Mouse (Mus musculus): ENCODE measurements at regions not wholly inside any gene's neighbourhood (a gene's known extent, or its start where the extent isn't known, plus 50 kb on each side); places are given as distances from the start of the nearest gene placed in this dataset.

DNA sequence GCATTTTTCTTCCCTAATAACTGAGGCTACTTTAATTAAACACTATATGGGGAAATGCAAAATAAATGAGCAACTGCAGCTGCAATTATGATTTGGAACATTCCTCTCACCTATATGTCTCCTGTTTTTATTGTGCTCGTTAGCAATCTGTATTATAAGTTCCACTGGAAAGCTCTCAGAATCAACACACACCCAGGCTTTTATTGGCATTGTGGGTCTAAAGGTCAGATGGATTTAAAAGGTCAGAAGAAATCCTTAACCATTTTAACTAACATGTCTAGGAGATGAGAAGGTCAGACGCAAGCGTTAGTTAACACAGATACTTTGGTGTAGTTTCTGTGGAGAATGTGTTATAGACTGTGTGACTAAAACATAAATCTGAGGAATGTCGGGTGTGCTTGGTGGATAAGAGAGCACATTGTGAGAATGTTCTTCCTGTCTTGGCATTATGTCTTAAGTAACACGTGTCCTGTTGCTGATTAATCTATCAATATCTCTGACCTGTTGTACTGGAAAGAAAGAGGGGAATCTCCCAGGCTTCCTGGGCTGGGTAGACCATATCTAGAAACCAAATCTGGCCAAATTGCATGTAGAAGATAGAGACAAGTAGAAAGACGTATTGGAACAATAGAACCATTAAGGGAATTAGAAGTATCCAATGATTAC, 164.1 kb upstream of the BB014433 start:
- no peak overlapping the region for H3K9ac ChIP-seq
- no peaks in the 10 kb centered on the region for H3K36me3 ChIP-seq
- no peak overlapping the region for H3K27ac ChIP-seq
- ATAC-seq: peak; percentile 89
- no peaks in the 10 kb centered on the region for H3K4me1 ChIP-seq (replicated peaks)
- 56% methylated on average over 6 of the region's 6 CpGs for WGBS
- H3K4me2 ChIP-seq (replicated peaks): no peak overlapping the region
- H3K27me3 ChIP-seq (replicated peaks): no peaks in the 10 kb centered on the region
- H3K4me3 ChIP-seq (replicated peaks): no peak overlapping the region
- H3K9me3 ChIP-seq: no peaks in the 10 kb centered on the region

DNA sequence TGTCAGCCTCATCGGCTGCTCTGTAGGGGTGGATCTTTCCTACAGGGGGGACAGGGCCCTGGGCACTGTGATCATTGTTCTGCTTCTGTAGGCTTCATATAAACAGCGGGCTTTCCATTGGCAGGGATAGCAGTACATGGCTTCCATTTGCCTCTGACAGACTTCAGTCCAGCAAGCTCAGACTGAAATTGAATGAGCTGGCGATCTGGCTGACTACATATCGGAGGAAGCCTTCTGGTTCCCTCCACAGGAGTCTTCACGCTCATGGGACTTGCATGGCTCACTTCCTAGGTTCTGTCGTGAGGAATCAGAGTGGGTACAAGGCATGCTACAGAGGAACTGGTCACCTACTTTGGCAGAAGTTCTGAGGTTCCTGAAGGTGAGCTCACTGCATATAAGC, 155.7 kb upstream of the BB014433 start:
- no peak for ATAC-seq

GRCm38 (mm10) chr8:15190708-15191107, 144.8 kb upstream of the BB014433 start:
- H3K36me3 ChIP-seq: no peaks in the 10 kb centered on the region
- H3K4me3 ChIP-seq (replicated peaks): no peak overlapping the region
- WGBS: 66% methylated on average over 3 of the region's 3 CpGs
- no peak overlapping the region for H3K4me2 ChIP-seq (replicated peaks)
- no peak overlapping the region for H3K27ac ChIP-seq
- H3K9ac ChIP-seq: no peak overlapping the region
- H3K27me3 ChIP-seq (replicated peaks): no peaks in the 10 kb centered on the region
- H3K9me3 ChIP-seq: no peaks in the 10 kb centered on the region
- no peak for ATAC-seq
- H3K4me1 ChIP-seq (replicated peaks): no peaks in the 10 kb centered on the region

More for the DNA sequence above, 155.7 kb upstream of the BB014433 start:
- Histone ChIP-seq H3K4me2 (replicated peaks) (no peak overlapping the region), H3K27ac (no peak overlapping the region), H3K4me1 (replicated peaks) (no peaks in the 10 kb centered on the region), H3K27me3 (replicated peaks) (no peaks in the 10 kb centered on the region), H3K4me3 (replicated peaks) (no peak overlapping the region), H3K9ac (no peak overlapping the region), H3K9me3 (no peaks in the 10 kb centered on the region), H3K36me3 (no peaks in the 10 kb centered on the region)
- 89% methylated on average over 6 of the region's 6 CpGs for WGBS

- WGBS: 60% methylated on average over 10 of the region's 10 CpGs
- Histone ChIP-seq H3K4me1 (replicated peaks) (no peaks in the 10 kb centered on the region), H3K9me3 (no peaks in the 10 kb centered on the region), H3K27me3 (replicated peaks) (no peaks in the 10 kb centered on the region), H3K36me3 (no peaks in the 10 kb centered on the region), H3K27ac (no peak overlapping the region), H3K4me2 (replicated peaks) (no peak overlapping the region), H3K4me3 (replicated peaks) (no peak overlapping the region), H3K9ac (no peak overlapping the region)
- ATAC-seq: no peak
Measured at GRCm38 (mm10) chr8:15189079-15189612, 143.3 kb upstream of the BB014433 start.
